Mouse (Mus musculus) adrenal gland, postnatal 4 days (tissue): ENCODE measurements at regions not wholly inside any gene's neighbourhood (a gene's known extent, or its start where the extent isn't known, plus 50 kb on each side); places are given as distances from the start of the nearest gene placed in this dataset.
"Not testable (repeated sequence)": the region's sequence is repeated elsewhere in the genome, so short reads cannot be mapped to it uniquely, and the experiment has no call there.

Experiments
- DNase-seq, 2 experiments: peaks; one replicate each; pipeline ENCODE4 v3.0.0; 2021 to 2022; ENCODE audit warnings: low spot score in 2 of 2, mixed read lengths in 2 of 2

- no peak for DNase-seq
Observed at GRCm38 (mm10) chr9:43512806-43513205, 202.2 kb downstream of the Trim29 start.

- DNase-seq: peak in 1 of 2 experiments; percentile 12
Observed at GRCm38 (mm10) chr9:43514731-43515458, 204.2 kb downstream of the Trim29 start.

DNA sequence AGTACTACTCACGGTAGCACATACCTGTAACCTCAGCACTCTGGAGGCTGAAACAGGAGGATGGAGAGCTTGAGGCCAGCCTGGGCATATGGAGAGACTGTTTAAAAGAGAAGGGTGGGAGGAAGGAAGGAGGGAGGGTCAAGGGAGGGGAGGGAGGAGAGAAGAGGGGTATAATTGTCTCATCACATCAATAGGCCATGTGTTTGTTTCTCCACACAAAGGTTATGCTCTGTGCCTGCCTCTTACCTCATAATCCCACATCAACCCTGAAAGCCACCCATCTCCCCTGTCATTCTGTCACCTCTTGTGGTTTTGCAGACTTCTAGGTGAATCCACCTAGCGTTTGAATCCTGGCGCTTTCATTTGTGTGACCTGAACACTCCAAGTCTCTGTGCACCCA lies 210.3 kb downstream of the Trim29 start:
- no peak for DNase-seq

- no peak for DNase-seq
Observed at GRCm38 (mm10) chr9:43524947-43525565, 214.4 kb downstream of the Trim29 start.

- no peak for DNase-seq
Observed at GRCm38 (mm10) chr9:43532187-43532586, 211.6 kb upstream of the Nectin1 start.

DNA sequence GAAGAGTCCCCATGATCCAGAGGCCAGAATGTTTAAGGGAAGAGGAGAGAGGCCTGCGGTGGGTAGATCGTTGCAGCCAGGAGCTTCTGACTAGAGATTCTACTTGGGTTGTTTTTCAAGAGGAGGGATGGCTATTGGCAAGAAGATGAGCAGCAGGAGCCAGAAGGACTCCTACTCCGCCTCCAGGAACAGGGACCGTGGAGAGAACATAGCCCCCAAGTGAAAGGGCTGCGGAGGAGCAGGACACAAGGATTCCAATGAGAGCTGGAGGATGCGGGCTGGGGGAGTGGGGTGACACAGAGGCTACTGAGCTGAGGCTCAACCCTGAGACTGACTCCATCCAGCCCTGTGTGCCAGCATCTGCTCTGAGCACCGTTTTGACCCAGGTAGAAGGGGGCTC lies 207.8 kb upstream of the Nectin1 start:
- DNase-seq: no peak

- DNase-seq: no peak
Observed at GRCm38 (mm10) chr9:43537121-43537520, 206.7 kb upstream of the Nectin1 start.

GRCm38 (mm10) chr9:43540131-43540530 lies 203.7 kb upstream of the Nectin1 start:
- DNase-seq: no peak

DNA sequence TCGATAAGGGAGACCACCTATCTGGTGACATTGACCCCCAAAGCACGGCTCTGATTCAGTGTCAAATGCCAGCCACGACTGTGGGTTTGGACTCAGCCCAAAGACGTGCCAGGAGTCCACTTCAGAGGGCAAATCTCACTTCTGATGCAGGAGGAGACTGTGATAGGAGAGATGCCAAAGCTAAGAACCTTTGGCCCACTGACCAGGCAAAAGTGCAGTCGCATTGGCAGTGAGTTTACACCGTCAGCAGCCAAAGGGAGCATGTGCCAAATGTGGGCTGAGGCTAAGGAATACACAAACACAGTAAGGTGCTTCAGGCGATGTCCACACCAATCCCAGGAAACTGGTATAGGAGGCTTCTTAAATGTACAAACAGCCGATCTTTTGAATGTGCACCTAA lies 202.6 kb upstream of the Nectin1 start:
- DNase-seq: no peak

GRCm38 (mm10) chr9:43542077-43542654 lies 201.6 kb upstream of the Nectin1 start:
- DNase-seq: no peak

DNA sequence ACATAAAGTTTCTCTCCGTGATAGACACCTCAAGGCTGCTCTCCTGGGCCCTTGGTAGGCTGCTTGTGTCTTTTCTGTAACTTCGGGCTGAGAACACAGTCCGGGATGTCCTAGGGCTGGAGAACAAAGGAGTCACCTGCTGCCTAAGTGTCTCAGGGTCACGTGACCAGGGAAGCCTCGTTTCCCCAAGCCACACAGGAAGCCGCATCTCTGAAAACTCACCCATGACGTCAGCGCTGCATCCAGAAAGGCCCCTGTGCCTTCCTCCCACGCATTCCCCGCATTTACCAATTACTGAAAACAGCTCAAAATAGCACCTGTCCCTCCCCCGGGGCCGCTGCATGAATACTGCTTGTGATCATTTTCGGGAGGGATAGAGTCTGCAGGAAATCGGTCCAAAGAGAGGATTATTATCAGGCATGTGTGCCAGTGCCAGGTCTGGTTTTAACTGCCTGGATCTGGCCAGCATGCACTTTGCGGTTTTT lies 198.7 kb upstream of the Nectin1 start:
- no peak for DNase-seq

GRCm38 (mm10) chr9:43548883-43549282 lies 194.9 kb upstream of the Nectin1 start:
- DNase-seq: no peak

GRCm38 (mm10) chr9:43549293-43549692 lies 194.5 kb upstream of the Nectin1 start:
- DNase-seq: no peak

- not testable (repeated sequence) for DNase-seq
Observed at GRCm38 (mm10) chr9:43552758-43553157, 191.0 kb upstream of the Nectin1 start.

- DNase-seq: no peak
Observed at GRCm38 (mm10) chr9:43562016-43562415, 181.8 kb upstream of the Nectin1 start.

- DNase-seq: no peak
Observed at GRCm38 (mm10) chr9:43564239-43564906, 179.4 kb upstream of the Nectin1 start.

GRCm38 (mm10) chr9:43568851-43569250 lies 174.9 kb upstream of the Nectin1 start:
- no peak for DNase-seq

- no peak for DNase-seq
Observed at GRCm38 (mm10) chr9:43571086-43571485, 172.7 kb upstream of the Nectin1 start.

DNA sequence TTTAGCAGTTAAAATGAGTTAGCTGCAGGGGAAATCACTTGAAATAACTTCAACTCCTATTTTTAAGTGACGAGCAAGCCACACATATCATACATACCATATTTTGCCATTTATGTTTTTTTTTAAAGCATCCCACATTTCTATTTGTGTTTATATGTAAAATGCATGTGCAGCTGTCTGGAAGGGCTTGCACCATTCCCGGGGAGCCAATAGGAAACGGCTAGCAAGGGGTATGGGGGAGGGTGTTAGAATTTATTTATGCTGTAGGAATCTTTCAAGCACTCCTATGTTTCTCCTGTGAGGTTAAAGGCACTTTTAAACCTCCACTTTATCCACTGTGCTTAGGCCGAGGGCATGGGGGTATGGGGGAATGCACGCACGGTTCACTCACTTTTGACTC lies 168.1 kb upstream of the Nectin1 start:
- no peak for DNase-seq

- no peak for DNase-seq
Observed at GRCm38 (mm10) chr9:43580653-43581052, 163.1 kb upstream of the Nectin1 start.

DNA sequence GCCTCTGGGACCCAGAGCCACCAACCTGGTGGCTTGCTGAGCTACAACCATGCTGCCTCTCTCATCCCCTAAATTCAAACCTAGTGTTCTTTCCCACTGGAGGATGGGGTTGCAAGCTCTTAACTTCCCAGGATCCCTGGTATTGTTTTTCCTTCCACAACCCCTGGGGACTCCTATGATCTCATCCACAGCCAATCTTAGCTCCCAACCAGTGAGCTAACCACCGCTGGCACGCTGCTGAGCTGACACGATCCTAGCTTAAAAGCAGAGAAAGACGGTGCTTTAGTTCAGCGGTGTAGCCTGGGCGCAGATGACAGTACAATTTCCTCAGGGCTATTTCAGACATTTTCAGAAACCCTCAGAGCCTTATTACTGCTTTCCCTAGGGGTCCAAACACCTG lies 158.2 kb upstream of the Nectin1 start:
- DNase-seq: no peak

GRCm38 (mm10) chr9:43593236-43593635 lies 150.5 kb upstream of the Nectin1 start:
- no peak for DNase-seq
